Mouse (Mus musculus) forebrain, postnatal 0 days (tissue): ENCODE measurements around the gene Znrf3. TPM values are rescaled to one million over a fixed set of nuclear protein-coding genes. Genes with fewer than 3 reads are reported as not detected.
"Not testable (repeated sequence)": the region's sequence is repeated elsewhere in the genome, so short reads cannot be mapped to it uniquely, and the experiment has no call there.

ENCODE experiments used
- ATAC-seq: fragments of 200-750 bp; cut with Nextera tagmentation; 2 replicates; pipeline ENCODE4 v1.8.0; 2017; ENCODE audit warnings: mild to moderate bottlenecking, moderate library complexity
- DNase-seq: peaks from one replicate; pipeline ENCODE4 v3.0.0-alpha.2; 2015
- H3K27ac ChIP-seq: fragments of 300-500 bp; sonication (generic); 2 replicates; pipeline ENCODE4 v1.5.1; 2014; ENCODE audit warnings: low read depth, mild to moderate bottlenecking, antibody characterized with exemption, low read length, moderate library complexity, mixed read lengths
- H3K27me3 ChIP-seq: fragments of 300-500 bp; sonication (generic); 2 replicates; pipeline ENCODE4 v1.6.1; 2014; ENCODE audit warnings: mild to moderate bottlenecking, low read length, mixed read lengths; ENCODE audit not compliant: insufficient read depth
- H3K36me3 ChIP-seq: fragments of 300-500 bp; sonication (generic); 2 replicates; pipeline ENCODE4 v1.6.1; 2014; ENCODE audit warnings: mild to moderate bottlenecking, moderate library complexity; ENCODE audit not compliant: insufficient read depth
- H3K4me1 ChIP-seq: fragments of 300-500 bp; sonication (generic); 2 replicates; pipeline ENCODE4 v1.6.1; 2014; ENCODE audit warnings: antibody characterized with exemption; ENCODE audit not compliant: insufficient read depth
- H3K4me2 ChIP-seq: fragments of 300-500 bp; sonication (generic); 2 replicates; pipeline ENCODE4 v1.6.1; 2014; ENCODE audit warnings: low read depth, mild to moderate bottlenecking, moderate library complexity
- H3K4me3 ChIP-seq: fragments of 300-500 bp; sonication (generic); 2 replicates; pipeline ENCODE4 v1.5.1; 2014; ENCODE audit warnings: low read depth, low read length, mixed read lengths
- H3K9ac ChIP-seq: fragments of 300-500 bp; sonication (generic); 2 replicates; pipeline ENCODE4 v1.6.1; 2014; ENCODE audit warnings: mild to moderate bottlenecking
- H3K9me3 ChIP-seq: fragments of 300-500 bp; sonication (generic); 2 replicates; pipeline ENCODE4 v1.6.1; 2016; ENCODE audit warnings: low read length
- CTCF ChIP-seq: sonication (generic); IDR thresholded peaks from 2 replicates; pipeline ENCODE4 v1.5.1; 2016; ENCODE audit warnings: antibody characterized with exemption, control low read depth, low read depth
- WGBS: fragments of 180-500 bp; shearing (Covaris S2); extraction: QIAGEN DNeasy Blood & Tissue Kit; methylation state at CpG from one replicate; pipeline ENCODE4 v1.1.7; 2014; 5-methylcytosine and 5-hydroxymethylcytosine counted together
- polyA plus RNA-seq: library from polyadenylated mRNA; unstranded; fragments of >200 nt; fragmentation: Nextera tagmentation; extraction: Ambion mirVana; gene quantifications from 2 replicates; pipeline ENCODE4 v1.2.1, GENCODE M21; 2015
- total RNA-seq: library from RNA; depleted of rRNA; stranded (reverse); fragments of >200 nt; gene quantifications from 2 replicates; pipeline ENCODE4 v1.2.3, GENCODE M21; 2014

The Znrf3 gene
- total and polyA plus RNA-seq, 2 experiments from 2014 or later: 8.3 to 9.1 TPM

DNA sequence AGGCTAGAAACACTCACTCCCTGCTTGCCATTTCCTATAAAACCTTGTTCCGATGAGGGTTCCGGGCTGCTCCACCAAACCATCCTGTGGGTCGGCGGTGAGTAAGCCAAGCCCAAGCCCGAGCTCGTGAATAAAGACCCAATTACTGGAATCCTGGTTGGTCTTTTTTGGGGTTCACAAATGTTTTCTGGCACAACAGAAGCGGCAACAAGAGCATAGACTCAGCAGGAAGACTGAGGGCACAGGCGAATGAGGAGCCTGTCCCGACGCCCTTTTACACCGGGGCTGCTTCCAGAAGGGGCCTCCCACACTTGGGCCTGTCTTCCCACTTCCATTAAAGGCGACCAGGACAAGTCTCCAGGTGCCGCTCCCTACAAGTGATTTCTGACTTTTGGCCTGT lies 37.9 kb upstream of the Znrf3 start:
- Histone ChIP-seq H3K36me3 (no peaks in the 10 kb centered on the region), H3K27me3 (no peaks in the 10 kb centered on the region), H3K4me1 (0 out of 2 replicates have a peak, but pooled peaks cover 5% of the 10 kb centered on the region), H3K9ac (no peak overlapping the region), H3K27ac (no peak overlapping the region), H3K4me2 (no peak overlapping the region), H3K9me3 (no peaks in the 10 kb centered on the region), H3K4me3 (no peak overlapping the region)
- no peak for DNase-seq
- 86% methylated on average over 13 of the region's 13 CpGs for WGBS
- no peak for ATAC-seq
- TF ChIP-seq CTCF: no peak

DNA sequence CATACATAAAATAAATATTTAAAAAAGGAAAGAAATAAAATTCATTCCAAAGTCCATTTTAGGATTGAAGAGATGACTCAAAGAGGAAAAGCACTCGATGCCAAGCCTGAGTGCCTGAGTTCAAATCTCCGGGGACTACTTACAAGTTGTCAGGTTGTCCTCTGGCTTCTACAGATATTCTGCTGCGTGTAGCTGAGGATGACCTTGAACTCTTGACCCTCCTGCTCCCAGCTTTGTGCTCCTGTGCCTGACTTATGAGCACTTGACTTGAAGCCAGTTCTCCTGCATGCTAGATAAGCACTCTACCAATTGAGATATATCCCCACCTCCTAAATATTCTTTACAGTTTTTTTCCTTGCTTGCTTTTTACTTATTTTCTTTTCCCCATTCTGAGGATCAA lies 34.2 kb upstream of the Znrf3 start:
- Histone ChIP-seq H3K27me3 (no peaks in the 10 kb centered on the region), H3K4me3 (no peak overlapping the region), H3K9ac (no peak overlapping the region), H3K9me3 (no peaks in the 10 kb centered on the region), H3K4me2 (no peak overlapping the region), H3K36me3 (no peaks in the 10 kb centered on the region), H3K4me1 (no peaks in the 10 kb centered on the region), H3K27ac (no peak overlapping the region)
- no peak for TF ChIP-seq CTCF
- DNase-seq (no peak), ATAC-seq (no peak)
- 90% methylated on average over 3 of the region's 3 CpGs for WGBS

DNA sequence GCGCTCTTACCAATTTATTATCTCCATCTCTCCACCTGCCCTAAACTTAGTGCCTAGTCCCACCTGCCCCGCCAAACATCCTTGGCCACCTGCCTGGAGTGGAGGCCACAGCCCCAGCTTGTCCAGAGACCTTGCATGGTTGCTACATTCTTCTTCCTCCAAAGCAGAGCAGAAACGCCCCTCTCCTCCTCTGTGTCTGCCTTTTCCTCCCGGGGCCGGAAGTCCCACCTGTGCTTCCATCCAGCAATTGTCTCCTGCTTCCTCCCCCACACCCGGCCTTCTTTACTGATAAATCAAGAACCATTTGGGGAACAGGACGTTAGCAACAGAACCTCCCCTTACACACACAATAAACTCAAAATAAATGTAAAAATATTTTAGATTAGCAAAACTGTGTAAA lies 33.5 kb upstream of the Znrf3 start:
- DNase-seq: no peak

DNA sequence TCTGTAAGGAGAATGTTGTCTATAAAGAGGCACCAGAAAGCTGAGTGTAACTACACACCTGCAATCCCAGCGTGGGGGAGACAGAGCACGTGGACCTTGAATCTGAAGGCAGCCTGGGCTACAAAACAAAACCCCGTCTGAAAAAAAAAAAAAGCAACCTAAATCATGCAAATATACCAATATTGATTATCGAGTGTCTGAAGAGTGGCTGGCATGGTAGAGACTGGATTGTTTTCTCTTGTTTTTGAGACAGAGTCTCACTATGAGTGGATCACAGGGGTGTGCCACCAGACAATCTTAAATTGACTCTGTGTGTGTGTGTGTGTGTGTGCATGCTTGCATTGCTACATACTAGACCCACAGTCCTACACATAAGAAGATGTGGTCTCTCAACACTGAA lies 32.2 kb upstream of the Znrf3 start:
- no peak overlapping the region for H3K4me2 ChIP-seq
- TF ChIP-seq CTCF: no peak
- H3K36me3 ChIP-seq: no peaks in the 10 kb centered on the region
- WGBS: 87% methylated on average over 4 of the region's 4 CpGs
- ATAC-seq: no peak
- H3K27me3 ChIP-seq: no peaks in the 10 kb centered on the region
- no peak overlapping the region for H3K9ac ChIP-seq
- DNase-seq: no peak
- H3K4me3 ChIP-seq: no peak overlapping the region
- H3K4me1 ChIP-seq: no peaks in the 10 kb centered on the region
- no peaks in the 10 kb centered on the region for H3K9me3 ChIP-seq
- no peak overlapping the region for H3K27ac ChIP-seq

More for the DNA sequence above, 33.5 kb upstream of the Znrf3 start:
- 88% methylated on average over 7 of the region's 7 CpGs for WGBS
- ATAC-seq: no peak
- no peaks in the 10 kb centered on the region for H3K36me3 ChIP-seq
- no peak overlapping the region for H3K27ac ChIP-seq
- no peak overlapping the region for H3K9ac ChIP-seq
- H3K9me3 ChIP-seq: no peaks in the 10 kb centered on the region
- no peak overlapping the region for H3K4me3 ChIP-seq
- no peak overlapping the region for H3K4me2 ChIP-seq
- no peaks in the 10 kb centered on the region for H3K4me1 ChIP-seq
- TF ChIP-seq CTCF: no peak
- H3K27me3 ChIP-seq: no peaks in the 10 kb centered on the region

- DNase-seq, H3K9me3 ChIP-seq, H3K9ac ChIP-seq, ATAC-seq, H3K27ac ChIP-seq, H3K36me3 ChIP-seq, H3K4me2 ChIP-seq, H3K4me3 ChIP-seq, H3K4me1 ChIP-seq, H3K27me3 ChIP-seq: not testable (repeated sequence)
- WGBS: no CpG with 5 or more reads among the region's 2 CpGs
These were observed 31.0 kb upstream of the Znrf3 start for GRCm38 (mm10) chr11:5475556-5476118.

DNA sequence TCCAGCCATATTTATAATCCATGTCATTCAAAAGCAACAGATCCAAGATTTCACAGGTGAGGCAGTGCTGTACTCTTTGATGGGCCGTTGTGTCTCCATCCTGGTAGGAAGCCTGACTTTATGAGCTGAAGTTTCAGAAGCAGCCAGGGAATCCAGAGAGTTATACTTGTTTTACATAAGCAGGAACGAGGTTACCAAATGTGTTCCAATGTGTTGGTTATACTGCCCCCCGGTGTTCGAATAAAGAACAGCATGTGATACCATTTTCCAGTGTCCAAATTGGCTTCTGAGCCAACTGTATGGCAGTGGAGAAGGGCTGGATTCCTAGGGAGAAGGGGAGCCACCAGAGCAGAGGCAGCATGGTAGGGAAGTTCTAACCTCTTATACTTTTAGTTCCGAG lies 29.5 kb upstream of the Znrf3 start:
- 16% methylated on average over 5 of the region's 5 CpGs for WGBS
- TF ChIP-seq CTCF: peak; percentile 88
- H3K4me1 ChIP-seq: no peaks in the 10 kb centered on the region
- DNase-seq: peak; percentile 90
- H3K27ac ChIP-seq: no peak overlapping the region
- no peaks in the 10 kb centered on the region for H3K9me3 ChIP-seq
- no peaks in the 10 kb centered on the region for H3K27me3 ChIP-seq
- no peak overlapping the region for H3K4me2 ChIP-seq
- H3K4me3 ChIP-seq: no peak overlapping the region
- no peaks in the 10 kb centered on the region for H3K36me3 ChIP-seq
- peak; percentile 56 for ATAC-seq
- H3K9ac ChIP-seq: no peak overlapping the region

GRCm38 (mm10) chr11:5470055-5470454 lies 25.4 kb upstream of the Znrf3 start:
- Histone ChIP-seq H3K4me2 (no peak overlapping the region), H3K9ac (no peak overlapping the region), H3K9me3 (no peaks in the 10 kb centered on the region), H3K4me1 (no peaks in the 10 kb centered on the region), H3K27me3 (no peaks in the 10 kb centered on the region), H3K36me3 (no peaks in the 10 kb centered on the region), H3K27ac (no peak overlapping the region), H3K4me3 (no peak overlapping the region)
- TF ChIP-seq CTCF: no peak
- ATAC-seq (no peak), DNase-seq (peak; percentile 9)
- 57% methylated on average over 3 of the region's 3 CpGs for WGBS
